Mouse (Mus musculus): ENCODE data around the gene Cd3eap.

- TF ChIP-seq CTCF (IDR thresholded peaks at IDR 0.05; ENCODE audit: borderline replicate concordance, control insufficient read depth, extremely low read depth, insufficient read depth, low read length, poor library complexity) (no peak), POLR2A (IDR thresholded peaks at IDR 0.05; ENCODE audit: control insufficient read depth, extremely low read depth, insufficient read depth, low read length, poor library complexity) (no peak)
Measured at GRCm38 (mm10) chr7:19359892-19360641, 784 bp upstream of the Cd3eap start.
